Comparison of ENCODE assay signal across 9 mouse cellular contexts in the genomic region with DNA sequence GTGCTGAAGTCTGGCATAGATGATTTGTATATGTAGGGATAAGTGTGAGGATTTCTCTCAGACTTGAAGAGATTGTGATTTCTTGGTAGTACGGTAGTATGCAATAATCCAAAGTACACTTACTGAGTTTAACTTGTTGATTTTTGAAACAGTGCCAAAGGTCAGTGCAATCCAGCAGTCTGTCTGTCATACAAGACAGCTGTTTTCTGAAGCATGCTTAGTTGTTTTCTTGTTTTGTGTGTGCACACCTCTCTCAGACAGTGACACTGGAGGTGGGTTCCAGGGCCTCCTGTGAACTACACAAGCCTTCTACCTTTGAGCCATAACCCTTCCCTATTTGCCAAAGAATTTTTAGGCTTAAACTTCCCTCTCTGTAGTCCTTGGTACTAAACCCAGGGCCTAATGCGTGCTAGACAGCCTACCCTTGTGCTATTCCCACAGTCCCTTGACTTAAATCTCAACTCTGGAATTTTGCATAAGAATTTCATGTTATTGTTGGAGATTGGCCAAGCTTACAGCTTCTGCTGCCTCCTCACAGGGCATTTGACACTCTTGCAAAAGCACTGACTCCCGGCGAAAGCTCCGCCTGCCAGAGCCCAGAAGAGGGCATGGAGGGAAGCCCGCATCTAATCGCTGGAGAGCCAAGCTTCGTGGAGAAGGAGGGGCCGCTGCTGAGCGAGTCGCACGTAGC. TPM values are rescaled to one million over a fixed set of nuclear protein-coding genes. Genes with fewer than 3 reads are reported as not detected.
DNase-seq lines count a peak whose midpoint lies in the region; ATAC-seq and TF ChIP-seq lines count a peak whose summit lies in the region.
"Had no signal": no experiment of that assay in that cellular context is flagged by ENCODE, and none has a peak within 500 bp of the region (broad histone marks: within the 10 kb centered on the region; RNA-seq: fewer than 3 reads in every experiment).

No protein-coding gene starts in this region.

- ATAC-seq in heart, embryonic 11.5 days (replicated peaks; ENCODE audit: insufficient number of reproducible peaks, low FRiP score, low TSS enrichment), result no peak
- ATAC-seq in kidney, postnatal 0 days (replicated peaks; ENCODE audit: low FRiP score, low read depth), result no peak

- H3K4me3 ChIP-seq in heart, embryonic 11.5 days (ENCODE audit: low read depth, low read length), result no peak overlapping the region
- H3K4me3 ChIP-seq in kidney, postnatal 0 days (replicated peaks; ENCODE audit: low read depth, low read length), result no peak overlapping the region

- intact Hi-C loops in heart, postnatal 14 days (cut with DNase I), result no loop called here

- no peaks in the 10 kb centered on the region for H3K27me3 ChIP-seq in heart, embryonic 11.5 days (ENCODE audit: control insufficient read depth, insufficient read depth, low read length)
- H3K27me3 ChIP-seq in kidney, postnatal 0 days (ENCODE audit: insufficient read depth, low read length), result no peaks in the 10 kb centered on the region

- no peak overlapping the region for H3K4me2 ChIP-seq in heart, embryonic 11.5 days
- no peak overlapping the region for H3K4me2 ChIP-seq in kidney, postnatal 0 days (ENCODE audit: low read length)

- peak overlapping the region; percentile 46; the same call in 1 of the 2 replicates for H3K27ac ChIP-seq in heart, embryonic 11.5 days (ENCODE audit: low read depth, low read length)
- H3K27ac ChIP-seq in kidney, postnatal 0 days, result 0 out of 2 replicates have a peak overlapping the region, but pooled peaks have one; percentile 26

- H3K4me1 ChIP-seq in heart, embryonic 11.5 days (ENCODE audit: control insufficient read depth, insufficient read depth, low read length), result no peaks in the 10 kb centered on the region; the same call in 1 of the 2 replicates
- no peaks in the 10 kb centered on the region for H3K4me1 ChIP-seq in kidney, postnatal 0 days (replicated peaks; ENCODE audit: insufficient read depth, low read length)

- H3K9me3 ChIP-seq in heart, embryonic 11.5 days (replicated peaks; ENCODE audit: control insufficient read depth, low read length), result no peaks in the 10 kb centered on the region
- H3K9me3 ChIP-seq in kidney, postnatal 0 days (replicated peaks; ENCODE audit: low read length), result no peaks in the 10 kb centered on the region

- H3K9ac ChIP-seq in heart, embryonic 11.5 days (ENCODE audit: low read depth, low read length), result no peak overlapping the region
- no peak overlapping the region for H3K9ac ChIP-seq in kidney, postnatal 0 days (ENCODE audit: low read depth, low read length)

- TF ChIP-seq CTCF in kidney, postnatal 0 days (IDR thresholded peaks at IDR 0.05; ENCODE audit: low read depth), result no peak

- H3K36me3 ChIP-seq in heart, embryonic 11.5 days (ENCODE audit: control insufficient read depth, insufficient read depth, low read length), result peaks cover 34% of the 10 kb centered on the region
- peaks cover 71% of the 10 kb centered on the region for H3K36me3 ChIP-seq in kidney, postnatal 0 days (ENCODE audit: insufficient read depth, low read length)

- DNase-seq in heart, postnatal 14 days, result no peak
- DNase-seq in ovary, postnatal 36 days (ENCODE audit: low spot score), result peak; percentile 30
- no peak for DNase-seq in ovary, postnatal 14 days (ENCODE audit: low spot score)
- DNase-seq in kidney, postnatal 0 days (ENCODE audit: low spot score), result peak; percentile 52
- DNase-seq in layer of hippocampus, adult 9-10 months (ENCODE audit: low spot score), result no peak
- no peak for DNase-seq in left cerebral cortex, adult 9 months (ENCODE audit: low spot score in 2 of 2)
- DNase-seq in gastrocnemius, postnatal 4 days (ENCODE audit: low spot score in 2 of 2), result no peak
- DNase-seq: heart, adult 18-20 months had no signal

- 52% methylated on average over 12 of the region's 12 CpGs for WGBS in heart, embryonic 11.5 days (ENCODE audit: insufficient replicate concordance)
- 53% methylated on average over 12 of the region's 12 CpGs for WGBS in kidney, postnatal 0 days

RNA-seq across cellular contexts. Expression of gene Nr2c1, which starts 23.8 kb away (rescaled TPM):
- polyA plus RNA-seq in heart, embryonic 11.5 days (2014; fragmentation: Nextera tagmentation; extraction: Ambion mirVana), result 8.1 and 8.7 TPM in 2 replicates
- 1 to 10 TPM; 8.2 to 9.8 TPM for total RNA-seq in heart, postnatal 14 days (2021)
- polyA plus RNA-seq in kidney, postnatal 0 days (2015; fragmentation: Nextera tagmentation; extraction: Ambion mirVana), result 5.7 and 6.4 TPM in 2 replicates
- 1 to 10 TPM; 8.6 to 9.0 TPM for total RNA-seq in gastrocnemius, postnatal 4 days (2021)

RNA-seq across cellular contexts. Expression of gene Ndufa12, which starts 26.9 kb away (rescaled TPM):
- 615 and 651 TPM in 2 replicates for polyA plus RNA-seq in heart, embryonic 11.5 days (2014; fragmentation: Nextera tagmentation; extraction: Ambion mirVana)
- 100 to 1,000 TPM; 667 to 680 TPM for total RNA-seq in heart, postnatal 14 days (2021)
- 706 and 752 TPM in 2 replicates for polyA plus RNA-seq in kidney, postnatal 0 days (2015; fragmentation: Nextera tagmentation; extraction: Ambion mirVana)
- total RNA-seq in gastrocnemius, postnatal 4 days (2021), result 100 to 1,000 TPM; 345 to 383 TPM

Comparison
In these comparisons a context has a peak if more than half of its experiments do, and no peak if none do; other contexts are left out.
1. DNase-seq: peak in ovary, postnatal 36 days (single experiment) and kidney, postnatal 0 days (single experiment); none in heart, postnatal 14 days (0 of 2), ovary, postnatal 14 days (single experiment), layer of hippocampus, adult 9-10 months (single experiment), left cerebral cortex, adult 9 months (0 of 2) and gastrocnemius, postnatal 4 days (0 of 2).